Mouse (Mus musculus) lung, adult 2 months (tissue): ENCODE measurements around the gene Tenm4.

ENCODE experiments used
- CTCF ChIP-seq: fragments of 200-500 bp; IDR thresholded peaks from 2 replicates; pipeline ENCODE4 v1.5.1; 2011; ENCODE audit warnings: mild to moderate bottlenecking, low read length, control low read depth; ENCODE audit not compliant: insufficient read depth
- POLR2A ChIP-seq: fragments of 200-500 bp; IDR thresholded peaks from 2 replicates; pipeline ENCODE4 v1.6.1; 2011; ENCODE audit warnings: low read depth, mild to moderate bottlenecking, control low read depth, low read length, borderline replicate concordance; ENCODE audit errors: extremely low read depth

- no peak for TF ChIP-seq CTCF
- TF ChIP-seq POLR2A, result no peak
Measured at GRCm38 (mm10) chr7:96482953-96483352, 311.9 kb downstream of the Tenm4 start.
